Mouse (Mus musculus): ENCODE measurements around the gene Pabpn1.

DNA sequence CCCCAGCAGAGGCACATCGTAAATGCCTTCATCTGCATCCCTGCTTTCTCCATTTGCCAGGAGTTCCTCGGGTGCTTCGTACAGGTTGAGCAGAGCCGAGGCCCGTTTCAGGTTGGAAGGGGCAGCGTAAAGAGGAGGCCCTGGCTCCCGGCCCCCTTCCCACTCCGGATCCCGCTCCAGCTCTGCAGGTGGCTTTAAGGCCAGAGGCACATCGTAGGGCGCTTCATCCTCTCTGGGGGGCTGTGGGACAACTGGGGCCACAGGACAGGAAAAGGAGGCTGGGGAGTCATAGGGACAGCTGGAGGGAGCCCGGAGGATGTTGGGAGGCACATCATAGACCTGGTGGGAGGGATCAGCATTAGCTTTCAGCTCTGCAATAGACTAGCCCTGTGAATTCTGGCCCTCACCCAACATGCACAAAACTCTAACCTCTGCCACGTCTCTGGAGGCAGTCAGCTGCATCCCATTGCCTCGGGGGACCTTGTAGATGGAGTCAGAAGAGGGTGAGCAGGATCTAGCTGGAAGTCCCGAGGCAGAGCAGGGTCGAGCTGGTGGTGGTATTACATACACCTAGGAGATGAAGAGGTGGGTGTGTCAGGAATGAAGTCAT is 27.9 kb downstream of the Pabpn1 start:
- TF ChIP-seq CTCF (conservative IDR thresholded peaks at IDR 0.05; ENCODE audit: low read length) (no peak), NANOG (IDR thresholded peaks at IDR 0.05; ENCODE audit: borderline replicate concordance, low read length) (no peak)
